Mouse (Mus musculus) cerebellum, adult 8-10 months (tissue): ENCODE measurements around the gene Trpc7.
A peak's percentile ranks its signal among the peaks of the same experiment; 100 is the strongest.

Source experiments
- DNase-seq: peaks from one replicate; pipeline ENCODE4 v3.0.0; 2022

The Trpc7 gene

GRCm38 (mm10) chr13:56895893-56896292 lies at the start of gene Trpc7:
TSS of gene Trpc7 (minus strand) at chr13:56895993.
- DNase-seq = no peak

- no peak for DNase-seq
Measured at GRCm38 (mm10) chr13:56939261-56939660, 43.5 kb upstream of the Trpc7 start.

- DNase-seq = no peak
Measured at GRCm38 (mm10) chr13:56933832-56934510, 38.2 kb upstream of the Trpc7 start.

- no peak for DNase-seq
Measured at GRCm38 (mm10) chr13:56930421-56930820, 34.6 kb upstream of the Trpc7 start.

- DNase-seq = no peak
Measured at GRCm38 (mm10) chr13:56922976-56923375, 27.2 kb upstream of the Trpc7 start.

GRCm38 (mm10) chr13:56921251-56921650 lies 25.5 kb upstream of the Trpc7 start:
- DNase-seq = no peak

- no peak for DNase-seq
Measured at GRCm38 (mm10) chr13:56914721-56915120, 18.9 kb upstream of the Trpc7 start.

- DNase-seq = no peak
Measured at GRCm38 (mm10) chr13:56911093-56911492, 15.3 kb upstream of the Trpc7 start.

GRCm38 (mm10) chr13:56895386-56895785 lies 407 bp downstream of the Trpc7 start:
- peak; percentile 8 for DNase-seq

- no peak for DNase-seq
Measured at GRCm38 (mm10) chr13:56894543-56894942, 1.2 kb downstream of the Trpc7 start.

- no peak for DNase-seq
Measured at GRCm38 (mm10) chr13:56889888-56890287, 5.9 kb downstream of the Trpc7 start.

GRCm38 (mm10) chr13:56882931-56883330 lies 12.9 kb downstream of the Trpc7 start:
- no peak for DNase-seq

- no peak for DNase-seq
Measured at GRCm38 (mm10) chr13:56864567-56864966, 31.2 kb downstream of the Trpc7 start.

GRCm38 (mm10) chr13:56862011-56862410 lies 33.8 kb downstream of the Trpc7 start:
- no peak for DNase-seq

- DNase-seq = no peak
Measured at GRCm38 (mm10) chr13:56854506-56854905, 41.3 kb downstream of the Trpc7 start.

- no peak for DNase-seq
Measured at GRCm38 (mm10) chr13:56853436-56853835, 42.4 kb downstream of the Trpc7 start.

GRCm38 (mm10) chr13:56845866-56846265 lies 49.9 kb downstream of the Trpc7 start:
- no peak for DNase-seq

- peak; percentile 31 for DNase-seq
Measured at GRCm38 (mm10) chr13:56815471-56815870, 80.3 kb downstream of the Trpc7 start.

- peak; percentile 86 for DNase-seq
Measured at GRCm38 (mm10) chr13:56806776-56807490, 88.9 kb downstream of the Trpc7 start.

GRCm38 (mm10) chr13:56805131-56805530 lies 90.7 kb downstream of the Trpc7 start:
- no peak for DNase-seq

- no peak for DNase-seq
Measured at GRCm38 (mm10) chr13:56797459-56797858, 98.3 kb downstream of the Trpc7 start.

GRCm38 (mm10) chr13:56795501-56795900 lies 100.3 kb downstream of the Trpc7 start:
- DNase-seq = no peak

- no peak for DNase-seq
Measured at GRCm38 (mm10) chr13:56794441-56794840, 101.4 kb downstream of the Trpc7 start.

- no peak for DNase-seq
Measured at GRCm38 (mm10) chr13:56792844-56793243, 102.9 kb downstream of the Trpc7 start.

- DNase-seq = no peak
Measured at GRCm38 (mm10) chr13:56790683-56791082, 105.1 kb downstream of the Trpc7 start.
